Mouse (Mus musculus) telencephalon, adult 2 months (tissue): ENCODE measurements at regions not wholly inside any gene's neighbourhood (a gene's known extent, or its start where the extent isn't known, plus 50 kb on each side); places are given as distances from the start of the nearest gene placed in this dataset.
A peak's percentile ranks its signal among the peaks of the same experiment; 100 is the strongest.

Experiments used
- DNase-seq: peaks from one replicate; pipeline ENCODE4 v3.0.0-alpha.2; 2011; ENCODE audit warnings: low read depth, low spot score

DNA sequence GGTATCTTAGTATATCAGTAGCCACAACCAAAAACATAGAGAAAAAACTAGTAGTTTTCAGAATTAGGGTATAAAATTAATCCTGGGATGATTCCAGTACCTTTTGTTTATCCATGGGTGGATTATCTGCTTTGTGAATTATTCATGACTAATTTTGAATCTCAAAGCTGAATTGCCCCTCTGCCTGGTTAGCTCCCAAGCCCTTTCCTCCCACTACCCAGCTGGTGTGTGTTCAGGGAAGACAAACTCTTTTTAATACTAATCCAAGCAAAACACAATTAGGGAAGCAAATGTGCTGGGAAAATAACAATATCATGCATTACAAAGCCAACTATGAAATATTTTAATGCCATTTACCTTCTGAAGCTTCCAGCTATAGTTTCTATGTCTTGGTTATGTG, 347.4 kb downstream of the Gm43517 start:
- DNase-seq = peak; percentile 35

DNA sequence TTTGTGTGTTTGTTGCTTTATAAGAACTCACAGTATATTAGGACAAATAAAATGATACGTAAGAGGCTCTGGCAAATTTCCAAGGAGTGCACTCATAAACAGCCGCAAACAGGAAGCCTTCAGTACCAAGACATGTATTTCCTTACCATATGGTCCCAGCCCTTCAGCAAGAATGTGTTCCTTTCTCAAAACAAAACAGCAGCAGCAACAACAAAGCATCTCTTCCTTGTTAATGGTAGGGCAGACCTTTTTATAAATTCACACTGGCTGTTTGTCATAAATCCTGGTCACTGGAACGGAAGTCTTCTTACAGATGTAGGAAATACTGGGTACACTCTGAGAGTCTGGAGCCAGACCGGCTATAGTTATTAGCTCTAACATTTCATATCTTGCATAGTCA, 352.1 kb downstream of the Gm43517 start:
- no peak for DNase-seq

DNA sequence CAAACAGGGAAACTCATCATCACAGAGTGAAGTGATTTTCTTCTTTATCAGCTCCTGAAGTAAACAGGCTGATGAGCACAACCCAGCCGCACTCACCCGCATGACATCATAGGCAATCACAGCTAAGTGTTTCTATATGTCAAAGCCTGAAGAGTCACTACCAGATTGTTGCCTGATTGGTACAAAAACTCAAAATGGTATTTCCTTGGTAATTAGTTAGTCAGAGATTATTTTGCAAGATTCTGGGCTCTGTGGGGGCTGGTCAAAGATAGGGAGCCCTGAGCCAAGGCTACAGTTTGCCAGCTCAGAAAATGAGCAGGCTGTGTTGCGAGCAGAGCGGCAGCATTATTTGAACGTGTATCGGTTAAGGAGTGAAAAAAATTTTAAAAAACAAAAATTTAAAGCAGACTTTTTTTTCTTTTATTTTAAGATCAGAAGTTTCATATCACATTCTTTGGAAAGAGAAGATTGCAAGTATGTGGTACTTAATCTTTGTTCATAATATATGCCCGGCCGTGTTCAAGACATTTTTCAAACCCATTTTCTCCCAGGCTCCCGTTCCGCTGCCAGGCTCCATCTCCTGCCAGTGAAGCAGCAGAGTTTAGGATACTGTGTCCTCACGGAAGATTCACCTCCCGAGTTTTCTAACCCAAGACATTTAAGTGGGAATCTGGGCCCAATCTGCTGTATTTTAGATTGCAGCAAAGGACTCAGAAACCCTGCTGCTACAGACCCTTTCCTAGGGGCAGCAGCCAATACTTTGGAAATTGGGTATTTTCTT, 355.2 kb downstream of the Gm43517 start:
- peak; percentile 31 for DNase-seq

DNA sequence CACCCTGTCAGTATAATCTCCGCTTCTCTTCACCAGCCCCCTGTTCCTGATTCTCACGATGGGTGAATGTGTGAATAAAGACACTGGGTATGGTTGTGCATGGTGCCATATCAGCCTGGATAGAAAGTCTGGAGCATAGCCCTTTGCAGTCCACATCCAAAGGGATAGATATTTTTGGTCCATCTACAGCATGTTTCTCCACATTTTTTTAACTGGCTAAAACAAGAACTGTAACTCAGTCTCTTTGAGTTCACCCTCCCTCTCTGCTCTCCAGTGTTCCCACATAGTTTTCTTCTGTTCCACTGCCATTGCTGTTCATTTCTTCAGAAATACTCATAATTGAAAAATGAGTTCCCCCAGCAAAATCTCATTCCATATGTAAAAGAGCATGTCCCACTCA, 358.4 kb downstream of the Gm43517 start:
- peak; percentile 47 for DNase-seq

DNA sequence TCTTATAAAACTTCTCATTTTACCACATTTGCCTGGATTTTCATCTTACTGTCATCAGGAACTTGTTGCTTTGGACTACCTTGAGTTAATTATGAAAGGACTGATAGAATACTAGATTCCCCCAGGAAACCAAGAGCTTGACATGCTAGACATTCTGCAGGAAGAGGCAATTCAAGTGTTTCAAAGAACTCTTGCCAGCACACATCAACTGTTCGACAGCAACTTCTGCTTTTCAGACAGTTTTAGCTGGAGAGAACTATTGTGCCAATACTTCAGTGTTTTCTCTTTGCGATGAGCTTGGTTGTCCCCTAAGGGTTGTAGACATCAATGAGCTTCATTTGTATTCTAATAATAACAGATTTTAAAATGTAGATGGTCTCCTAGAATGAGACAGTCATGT, 362.1 kb downstream of the Gm43517 start:
- DNase-seq = no peak

DNA sequence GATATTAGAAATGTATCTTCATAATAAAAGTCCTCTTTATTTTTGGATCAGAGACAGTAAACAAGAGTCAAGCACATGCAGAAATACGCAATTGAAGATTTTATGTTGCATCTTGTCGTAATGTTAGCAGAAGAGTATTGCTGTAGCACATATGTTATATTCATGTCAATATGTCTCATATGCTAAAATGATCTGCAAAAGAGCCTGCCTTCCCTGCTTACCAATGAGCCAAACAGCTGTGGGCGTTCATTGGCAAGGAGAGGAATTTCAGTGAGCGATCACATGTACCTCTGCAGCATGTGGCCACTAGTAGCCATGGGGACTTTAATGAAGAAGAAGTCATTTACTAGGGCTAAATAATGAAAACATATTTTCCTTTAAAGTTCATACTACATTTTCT, 373.4 kb downstream of the Gm43517 start:
- peak; percentile 31 for DNase-seq

DNA sequence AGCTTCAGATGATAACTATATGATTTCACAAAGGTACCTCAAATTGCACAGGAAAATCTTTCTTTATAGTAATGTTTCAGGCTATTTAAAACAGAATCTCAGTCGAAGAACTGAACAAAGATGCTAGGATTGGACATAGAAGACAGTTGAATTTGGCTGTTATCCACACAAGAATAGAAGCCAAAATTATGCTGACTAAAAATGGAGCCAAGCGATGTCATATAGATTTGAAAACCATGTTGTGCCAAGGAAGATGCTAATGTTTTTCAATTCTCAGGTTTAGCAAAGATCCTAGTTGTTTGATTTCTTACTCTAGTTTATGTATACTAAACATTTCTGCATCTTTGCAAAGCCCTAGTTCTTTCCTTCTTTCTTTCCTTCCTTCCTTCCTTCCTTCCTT, 379.6 kb downstream of the Gm43517 start:
- DNase-seq = peak; percentile 39

DNA sequence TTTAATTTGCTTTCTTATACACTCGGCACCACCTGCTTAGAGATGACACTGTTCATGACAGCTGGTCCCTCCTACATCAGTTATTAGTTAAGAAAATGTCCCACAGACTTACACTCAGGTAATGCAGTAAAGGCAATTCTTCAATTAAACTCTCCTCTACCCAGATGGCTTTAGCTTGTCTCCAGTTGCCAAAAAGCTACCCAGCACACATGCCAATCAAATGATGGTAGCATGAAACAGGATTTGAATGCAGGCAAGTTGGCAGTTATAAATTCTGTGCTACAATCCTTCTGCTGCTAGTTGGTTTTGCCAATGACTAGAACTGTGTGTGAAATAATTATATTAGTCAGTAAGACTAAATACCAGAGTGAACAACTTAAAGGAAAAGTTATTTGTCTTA, 423.4 kb downstream of the Gm43517 start:
- no peak for DNase-seq

DNA sequence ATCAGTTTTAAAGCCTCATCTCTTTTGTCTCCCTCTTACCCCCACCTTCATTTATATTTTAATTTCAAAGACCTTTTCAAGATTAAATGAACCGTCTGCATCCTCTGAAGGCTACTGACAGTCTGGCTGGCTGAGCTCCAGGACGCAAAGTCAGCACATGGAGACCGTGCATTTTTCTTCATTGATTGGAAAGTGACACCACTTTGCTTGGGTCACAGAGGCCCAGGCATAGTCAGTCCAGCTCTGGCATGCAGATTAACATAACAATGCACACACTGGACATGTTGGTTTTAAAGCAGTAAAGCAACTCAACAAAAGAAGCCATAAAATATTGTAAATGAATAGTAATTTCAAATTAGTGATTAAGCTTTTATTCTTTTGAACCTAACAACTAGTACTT, 429.7 kb downstream of the Gm43517 start:
- no peak for DNase-seq

DNA sequence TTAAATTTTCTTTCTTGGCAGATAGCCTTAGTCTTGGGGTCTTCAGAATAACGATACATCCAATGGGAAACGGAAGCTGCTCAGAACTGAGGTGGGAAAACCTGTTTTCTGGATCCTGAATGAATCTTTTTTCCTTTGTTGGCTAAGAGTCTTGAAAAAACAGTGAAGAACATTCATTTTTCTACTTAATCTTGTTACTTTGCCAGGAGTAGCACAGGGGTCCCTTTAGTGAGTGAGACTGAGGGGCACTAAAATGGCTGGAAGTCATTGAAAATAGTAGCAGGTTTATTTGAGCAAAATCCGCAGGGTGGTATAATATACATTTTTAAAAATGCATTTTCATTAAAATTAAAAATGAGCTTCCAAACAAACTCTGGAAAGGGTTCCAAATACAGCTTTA, 442.8 kb downstream of the Gm43517 start:
- no peak for DNase-seq

DNA sequence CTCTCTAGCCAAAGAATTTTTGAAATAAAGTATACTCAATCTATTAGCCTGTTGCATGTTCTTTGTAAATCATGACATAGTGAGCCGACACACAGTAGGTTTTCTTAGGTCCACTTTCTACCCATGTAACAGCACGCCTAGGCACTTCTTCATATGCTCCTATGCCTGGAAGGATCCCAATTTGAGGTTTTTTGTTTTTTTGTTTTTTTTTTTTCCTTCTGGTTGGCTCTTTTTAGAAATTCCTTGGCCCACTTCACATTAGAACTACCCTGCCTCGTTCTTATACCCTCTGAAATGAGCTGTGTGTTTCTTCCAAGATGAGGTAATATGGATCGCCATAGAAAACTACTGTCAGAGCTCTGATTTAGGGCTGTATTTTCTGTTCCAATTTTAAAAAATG, 443.6 kb downstream of the Gm43517 start:
- DNase-seq = no peak

DNA sequence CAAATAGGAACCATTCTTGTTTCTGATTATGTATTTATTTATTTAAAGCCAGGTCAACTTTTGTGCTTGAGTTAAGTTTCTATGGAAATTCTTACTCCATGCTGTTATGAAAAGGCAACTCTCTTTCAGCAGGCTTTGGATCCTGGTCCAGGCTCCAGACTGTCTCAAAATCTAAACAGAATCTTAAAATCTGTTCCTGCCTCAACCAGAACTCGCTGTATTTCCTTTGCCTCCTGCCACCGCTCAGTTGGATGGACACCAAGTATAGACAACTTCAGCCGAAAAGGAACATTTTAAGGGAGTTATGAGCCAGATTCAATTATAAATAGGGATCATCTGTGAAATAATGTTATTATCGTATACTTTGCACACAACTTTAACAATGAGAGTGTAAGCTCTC, 445.7 kb downstream of the Gm43517 start:
- DNase-seq = peak; percentile 39

DNA sequence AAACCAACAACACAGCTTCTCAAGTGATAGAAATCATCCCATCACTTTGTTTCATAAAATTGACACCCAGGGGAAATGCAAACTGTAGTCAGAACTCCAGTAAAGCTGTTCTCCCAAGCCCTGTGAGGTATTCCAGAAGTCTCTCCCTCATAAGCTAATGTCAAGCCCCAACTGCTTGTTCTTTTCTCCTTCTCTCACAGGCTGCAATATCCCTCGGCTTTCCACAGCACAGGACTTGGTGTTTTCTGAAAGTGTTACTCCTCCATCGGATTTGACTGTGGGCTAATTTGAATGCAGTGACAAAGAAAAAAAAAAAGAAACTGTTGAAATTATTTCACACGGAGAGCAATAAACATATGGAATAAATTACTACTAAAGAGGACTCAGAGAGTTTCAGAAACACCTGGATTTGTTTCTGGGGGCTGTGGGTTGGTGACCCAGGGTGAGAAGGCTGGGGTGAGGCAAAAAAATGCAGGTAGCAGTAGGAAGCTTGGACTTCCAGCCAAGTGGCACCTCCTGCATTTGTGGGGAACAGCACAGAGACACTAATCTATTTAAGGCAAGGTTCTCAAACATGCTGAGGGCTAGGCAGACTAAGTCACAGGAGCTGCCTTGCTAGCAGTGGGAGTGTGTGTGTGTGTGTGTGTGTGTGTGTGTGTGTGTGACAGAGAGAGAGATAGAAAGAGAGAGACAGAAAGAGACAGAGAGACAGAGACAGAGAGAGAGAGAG, 447.3 kb downstream of the Gm43517 start:
- peak; percentile 53 for DNase-seq

DNA sequence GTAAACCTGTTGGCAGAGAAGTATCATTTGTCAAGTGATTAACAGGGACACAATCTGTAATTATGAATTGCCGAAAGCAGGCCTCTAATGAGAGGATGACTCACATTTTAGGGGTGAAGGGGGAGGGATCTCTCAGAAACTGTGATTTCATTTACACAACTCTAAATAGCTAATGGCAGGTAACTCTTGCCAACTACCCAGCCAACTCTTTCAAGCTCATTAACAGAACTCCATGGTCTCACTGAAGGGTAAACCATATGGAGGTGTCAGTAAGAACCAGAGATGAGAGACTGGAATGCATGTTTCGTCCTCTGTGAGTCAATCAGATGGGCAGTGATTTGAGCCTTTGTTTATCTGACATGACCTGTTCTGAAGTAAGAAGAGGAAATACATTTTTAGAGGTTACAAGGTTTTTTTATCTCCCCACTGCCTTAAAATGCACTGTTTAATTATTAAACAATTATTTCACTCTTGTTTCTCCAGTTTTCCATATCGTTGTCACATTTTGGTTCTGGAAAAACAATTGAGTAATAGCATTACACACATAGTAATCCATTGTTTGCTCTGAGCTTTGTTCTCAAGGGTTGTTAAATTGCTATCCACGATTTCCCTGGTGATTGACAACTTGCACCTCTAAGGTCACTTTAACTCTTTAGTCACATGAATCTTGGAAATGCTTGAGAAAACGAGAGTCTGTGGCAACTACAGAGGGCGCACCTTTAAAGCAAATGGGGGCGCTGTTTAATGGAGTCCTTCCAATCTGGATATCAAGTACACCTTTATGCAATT, 451.5 kb downstream of the Gm43517 start:
- DNase-seq = no peak

DNA sequence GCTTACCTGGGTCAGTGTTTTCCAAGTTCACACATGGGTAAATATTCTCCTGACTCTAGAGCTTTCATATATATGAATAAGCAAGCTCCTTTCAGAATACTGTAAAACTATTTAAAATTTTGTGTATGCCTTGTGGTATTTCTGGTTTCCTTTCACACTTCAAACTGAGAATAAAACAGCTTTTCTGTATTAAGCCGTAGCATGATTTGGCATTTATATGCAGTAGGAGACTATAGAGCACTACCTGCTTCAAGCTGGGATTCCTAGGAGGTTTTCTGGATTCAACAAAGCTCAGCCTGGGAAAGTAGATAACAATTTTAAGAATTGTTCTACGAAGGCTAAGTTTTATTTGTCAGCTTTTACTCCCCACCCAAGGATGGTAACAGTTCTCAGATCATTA, 500.5 kb downstream of the Gm43517 start:
- peak; percentile 41 for DNase-seq

DNA sequence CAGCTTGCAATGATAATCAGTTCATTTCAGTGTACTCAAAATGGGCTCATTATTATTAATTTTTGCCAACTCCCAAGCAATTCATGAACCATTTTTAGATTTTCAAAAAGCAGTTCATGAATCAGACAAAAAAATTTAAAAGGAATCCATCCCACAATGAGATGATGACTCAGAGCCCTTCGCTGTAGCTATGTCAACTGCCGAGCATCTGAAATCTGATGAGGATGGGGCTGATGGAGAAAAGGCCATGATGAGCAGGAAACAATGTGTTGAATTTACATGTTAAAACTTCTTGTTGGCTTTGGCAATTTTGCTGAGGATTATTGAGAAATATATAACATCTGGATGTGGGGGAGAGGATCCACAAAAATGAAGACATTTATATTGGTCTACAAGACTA, 502.3 kb downstream of the Gm43517 start:
- DNase-seq = peak; percentile 52

DNA sequence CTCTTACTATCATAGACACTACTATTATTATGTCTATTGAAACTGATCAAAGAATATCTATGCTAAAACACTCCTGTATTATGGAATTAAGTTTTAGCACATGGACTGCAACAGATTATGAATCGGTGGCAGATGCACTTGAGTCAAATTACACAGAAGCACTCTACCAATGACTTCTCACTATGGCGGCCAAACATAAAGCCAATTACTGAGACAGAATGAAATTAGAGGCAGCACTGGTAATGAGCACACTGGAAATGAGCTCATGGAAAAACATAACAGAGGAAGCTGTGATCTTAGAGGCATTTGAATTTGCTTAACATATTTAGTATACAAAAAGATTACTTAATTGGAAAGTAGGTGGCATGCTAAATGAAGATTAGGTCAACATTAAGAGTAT, 512.8 kb downstream of the Gm43517 start:
- no peak for DNase-seq

DNA sequence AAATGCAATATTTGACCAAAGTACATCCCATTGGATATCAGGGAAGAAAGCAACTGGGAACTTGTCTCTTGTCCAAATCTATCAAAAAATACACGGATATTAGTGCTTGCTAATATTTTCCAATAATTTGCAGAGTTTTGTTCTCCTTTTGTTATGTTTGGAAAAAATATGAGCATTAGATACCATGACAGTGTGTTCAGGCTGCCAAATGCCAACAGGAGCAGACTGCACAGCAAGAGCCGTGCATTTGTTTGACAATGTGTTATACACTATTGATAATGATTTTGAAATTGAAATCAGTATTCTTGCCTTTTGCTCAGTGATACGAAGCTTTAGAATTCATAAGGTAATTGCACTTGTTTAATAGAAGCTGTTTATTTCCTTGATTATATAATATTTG, 530.7 kb downstream of the Gm43517 start:
- DNase-seq = no peak

DNA sequence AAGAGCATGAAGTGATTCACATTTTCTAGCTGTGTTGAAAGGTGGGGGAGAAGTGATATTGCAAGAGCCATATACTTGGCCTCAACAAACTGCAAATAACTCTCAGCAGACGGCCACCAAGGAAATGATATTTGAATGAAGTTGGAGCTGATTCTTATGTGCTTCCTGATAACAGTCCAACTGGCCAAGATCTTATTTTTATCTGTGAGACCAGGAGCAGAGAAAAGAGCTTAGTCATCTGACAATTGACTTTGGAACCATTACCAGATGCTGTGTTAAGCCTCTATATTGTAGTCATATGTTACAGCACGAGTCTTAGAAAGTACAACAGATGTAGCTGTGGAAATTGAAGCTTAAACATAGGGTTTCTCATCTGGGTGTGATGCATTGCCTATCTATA, 536.6 kb downstream of the Gm43517 start:
- DNase-seq = peak; percentile 53

DNA sequence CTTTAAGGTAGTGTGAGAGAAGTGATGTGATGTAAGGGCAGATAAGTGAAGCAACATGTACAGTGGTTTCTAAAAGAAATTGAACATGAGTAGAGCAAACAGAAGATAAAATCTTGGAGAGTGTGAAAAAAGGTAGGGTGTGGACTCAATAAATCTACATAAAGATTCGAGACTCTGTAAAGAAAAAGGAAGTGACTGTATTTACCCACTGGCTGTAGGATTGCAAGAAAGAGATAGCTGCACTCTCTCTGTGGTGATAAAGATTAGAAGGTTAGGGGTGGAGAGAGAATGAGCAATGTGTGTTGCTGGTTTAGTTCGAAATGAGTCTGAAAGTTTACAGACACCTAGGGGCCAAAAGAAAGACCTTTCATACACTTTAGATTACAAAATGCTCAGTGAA, 555.8 kb downstream of the Gm43517 start:
- DNase-seq = no peak

DNA sequence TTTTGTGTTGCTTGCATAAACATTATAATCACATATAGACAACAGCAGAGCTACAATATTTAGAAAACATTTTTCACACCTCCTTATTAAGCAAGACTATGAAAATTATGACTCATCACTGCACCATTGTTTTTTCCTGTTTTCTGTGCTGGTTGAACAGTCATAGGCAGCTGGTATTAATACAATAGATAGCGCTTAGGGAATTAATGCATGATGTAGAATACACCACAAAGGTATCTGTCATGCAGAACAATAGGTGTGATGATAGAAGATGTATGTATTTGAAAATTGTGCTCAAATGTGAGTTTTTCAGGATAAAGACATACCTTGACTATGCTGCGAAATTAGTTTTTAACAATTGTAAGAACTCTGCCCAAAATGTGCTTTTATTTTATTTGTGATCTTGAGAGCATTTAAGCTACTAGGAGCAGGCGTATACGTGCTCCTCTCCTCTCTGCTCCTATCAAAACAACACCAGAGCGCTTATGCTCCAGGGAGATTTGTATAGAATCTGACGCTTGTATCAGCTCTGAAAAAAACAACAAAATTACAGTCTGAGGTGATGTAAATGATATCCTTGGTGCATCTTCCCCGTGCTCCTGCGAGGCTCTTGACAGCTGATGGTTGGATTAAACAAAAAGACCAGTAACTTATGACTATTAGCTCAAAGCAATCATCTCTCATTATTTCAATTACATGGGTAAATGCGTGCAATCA, 560.1 kb downstream of the Gm43517 start:
- DNase-seq = no peak
